Mouse (Mus musculus) layer of hippocampus, adult 11-12 months (tissue): ENCODE measurements at regions not wholly inside any gene's neighbourhood (a gene's known extent, or its start where the extent isn't known, plus 50 kb on each side); places are given as distances from the start of the nearest gene placed in this dataset.
"Not testable (repeated sequence)": the region's sequence is repeated elsewhere in the genome, so short reads cannot be mapped to it uniquely, and the experiment has no call there.

ENCODE experiments used
- DNase-seq: peaks from one replicate; pipeline ENCODE4 v3.0.0; 2022; ENCODE audit warnings: low spot score

- no peak for DNase-seq
Observed at GRCm38 (mm10) chr13:32454419-32455146, 116.0 kb upstream of the Gmds start.

GRCm38 (mm10) chr13:32449710-32450417, 111.3 kb upstream of the Gmds start:
- DNase-seq = no peak

GRCm38 (mm10) chr13:32444531-32444930, 106.0 kb upstream of the Gmds start:
- no peak for DNase-seq

- DNase-seq = no peak
Observed at GRCm38 (mm10) chr13:32442025-32442424, 103.5 kb upstream of the Gmds start.

GRCm38 (mm10) chr13:32435136-32435535, 96.6 kb upstream of the Gmds start:
- DNase-seq = no peak

GRCm38 (mm10) chr13:32428482-32428881, 89.9 kb upstream of the Gmds start:
- no peak for DNase-seq

- DNase-seq = no peak
Observed at GRCm38 (mm10) chr13:32426906-32427305, 88.4 kb upstream of the Gmds start.

GRCm38 (mm10) chr13:32426199-32426598, 87.7 kb upstream of the Gmds start:
- no peak for DNase-seq

GRCm38 (mm10) chr13:32424543-32424942, 86.0 kb upstream of the Gmds start:
- DNase-seq = not testable (repeated sequence)

- no peak for DNase-seq
Observed at GRCm38 (mm10) chr13:32422485-32422884, 83.9 kb upstream of the Gmds start.

GRCm38 (mm10) chr13:32419326-32419725, 80.8 kb upstream of the Gmds start:
- no peak for DNase-seq

- DNase-seq = no peak
Observed at GRCm38 (mm10) chr13:32418655-32419054, 80.1 kb upstream of the Gmds start.

- no peak for DNase-seq
Observed at GRCm38 (mm10) chr13:32417907-32418306, 79.4 kb upstream of the Gmds start.

GRCm38 (mm10) chr13:32411287-32411935, 72.9 kb upstream of the Gmds start:
- DNase-seq = peak; percentile 74

- DNase-seq = no peak
Observed at GRCm38 (mm10) chr13:32410065-32410464, 71.5 kb upstream of the Gmds start.

- no peak for DNase-seq
Observed at GRCm38 (mm10) chr13:32398616-32399015, 60.1 kb upstream of the Gmds start.
